Mouse (Mus musculus) lung, adult 2 months (tissue): ENCODE results near the gene Slc25a45.

ENCODE experiments used
- CTCF ChIP-seq: fragments of 200-500 bp; IDR thresholded peaks from 2 replicates; pipeline ENCODE4 v1.5.1; 2011; ENCODE audit warnings: mild to moderate bottlenecking, low read length, control low read depth; ENCODE audit not compliant: insufficient read depth
- POLR2A ChIP-seq: fragments of 200-500 bp; IDR thresholded peaks from 2 replicates; pipeline ENCODE4 v1.6.1; 2011; ENCODE audit warnings: low read depth, mild to moderate bottlenecking, control low read depth, low read length, borderline replicate concordance; ENCODE audit errors: extremely low read depth

GRCm38 (mm10) chr19:5935266-5935665 is 57.7 kb downstream of the Slc25a45 start:
- TF ChIP-seq CTCF (no peak), POLR2A (no peak)
